Mouse (Mus musculus): ENCODE results near the gene 4930455H04Rik. TPM values are rescaled to one million over a fixed set of nuclear protein-coding genes. Genes with fewer than 3 reads are reported as not detected.

4930455H04Rik gene
- total RNA-seq, 1 experiment: not detected

DNA sequence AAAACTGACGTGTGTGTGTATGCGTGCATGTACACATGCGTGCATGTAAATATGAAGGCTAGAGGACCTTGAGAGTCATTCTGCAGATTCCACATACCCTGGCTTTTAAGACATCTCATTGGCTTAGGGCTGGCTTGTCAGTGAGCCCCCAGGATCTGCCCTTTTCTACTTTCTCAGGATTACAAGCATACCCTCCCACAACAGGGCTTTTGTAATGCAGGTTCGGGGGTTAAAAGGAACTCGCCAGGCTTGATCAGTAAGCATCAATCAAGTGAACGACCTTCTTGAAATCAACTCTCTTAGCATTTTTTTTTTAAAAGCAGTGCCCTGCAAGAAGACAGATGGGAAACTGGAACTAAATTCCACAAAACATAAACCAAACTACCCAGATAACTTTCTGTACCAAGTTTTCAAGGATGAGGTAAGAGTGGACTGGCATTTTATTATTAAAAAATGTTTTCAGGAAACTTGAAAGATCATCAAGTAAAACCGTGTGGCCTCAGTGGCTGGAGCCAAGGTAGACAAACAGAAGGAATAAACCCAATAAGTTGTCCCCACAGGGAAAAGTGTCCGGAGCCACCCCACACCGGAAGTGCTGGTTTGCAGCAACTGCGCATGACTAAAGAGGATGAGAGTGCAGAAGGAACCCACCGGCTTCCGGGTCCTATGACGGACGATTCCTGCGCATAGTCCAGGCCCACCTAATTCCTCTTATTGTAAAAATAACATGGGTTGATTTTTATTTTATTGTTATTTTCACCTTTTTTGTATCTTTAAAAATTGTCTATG lies 6.5 kb upstream of the 4930455H04Rik start:
- no peak for TF ChIP-seq CHD2 (IDR thresholded peaks at IDR 0.05; ENCODE audit: low read depth, low read length)
- no peak for TF ChIP-seq ZC3H11A (IDR thresholded peaks at IDR 0.05; ENCODE audit: borderline replicate concordance, low read depth, low read length)
- no peak for TF ChIP-seq HCFC1 (IDR thresholded peaks at IDR 0.05; ENCODE audit: borderline replicate concordance, insufficient read depth, low read length)
- no peak; the same call in 1 of the 2 replicates for TF ChIP-seq ZNF384 (IDR thresholded peaks at IDR 0.05; ENCODE audit: low read depth, low read length)
- no peak for TF ChIP-seq MAFK (IDR thresholded peaks at IDR 0.05; ENCODE audit: insufficient read depth, low read depth, low read length)
- no peak overlapping the region for H3K9ac ChIP-seq (ENCODE audit: insufficient read depth, low read depth, low read length, poor library complexity, severe bottlenecking)
- peaks cover 0 to 3% of the 10 kb centered on the region in 2 experiments; a peak in 1 of 4 replicates for H3K4me1 ChIP-seq (ENCODE audit: control insufficient read depth in 2 of 2, insufficient read depth in 2 of 2, low read length in 2 of 2, poor library complexity in 1 of 2)
- H3K4me3 ChIP-seq (ENCODE audit: insufficient read depth in 1 of 2, low read depth in 1 of 2, low read length in 2 of 2, poor library complexity in 1 of 2, severe bottlenecking in 1 of 2): no peak overlapping the region
- H3K27ac ChIP-seq (ENCODE audit: insufficient read depth, low read depth, low read length, poor library complexity, severe bottlenecking): no peak overlapping the region
- no peak for DNase-seq (ENCODE audit: low read depth, low spot score)
- H3K36me3 ChIP-seq (ENCODE audit: control insufficient read depth, insufficient read depth, low read length, poor library complexity, severe bottlenecking): no peaks in the 10 kb centered on the region
- no peaks in the 10 kb centered on the region for H3K9me3 ChIP-seq (ENCODE audit: control insufficient read depth, insufficient read depth, low read depth, low read length)
- in situ Hi-C loops (cut with MboI; ENCODE audit: low sequenced_read_pairs in 2 of 2, unreplicated experiment in 2 of 2): no loop called here

DNA sequence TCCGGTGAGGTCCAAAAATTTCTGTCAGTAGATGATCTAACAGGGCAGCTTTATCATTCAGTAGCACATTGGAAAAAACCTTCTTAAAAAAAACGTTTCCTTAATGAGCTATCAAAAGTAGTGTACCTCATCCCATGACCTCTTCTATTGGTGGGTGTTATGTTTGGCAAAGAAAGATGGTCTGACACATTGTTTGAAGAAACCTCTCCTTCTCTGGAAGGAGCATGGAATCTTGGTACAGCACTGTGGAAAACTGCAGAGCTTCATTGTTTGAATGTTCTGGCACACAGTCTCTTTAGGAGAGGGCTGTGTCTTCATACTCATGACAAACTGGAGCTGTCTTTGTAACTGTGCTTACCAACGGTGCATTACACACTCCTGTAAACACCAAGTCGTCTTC lies 4.9 kb upstream of the 4930455H04Rik start:
- no peaks in the 10 kb centered on the region for H3K9me3 ChIP-seq (ENCODE audit: control insufficient read depth, insufficient read depth, low read depth, low read length)
- DNase-seq (ENCODE audit: low read depth, low spot score): no peak
- in situ Hi-C loops (cut with MboI; ENCODE audit: low sequenced_read_pairs in 2 of 2, unreplicated experiment in 2 of 2): no loop called here
- no peak overlapping the region for H3K4me3 ChIP-seq (ENCODE audit: insufficient read depth in 1 of 2, low read depth in 1 of 2, low read length in 2 of 2, poor library complexity in 1 of 2, severe bottlenecking in 1 of 2)
- no peak overlapping the region for H3K9ac ChIP-seq (ENCODE audit: insufficient read depth, low read depth, low read length, poor library complexity, severe bottlenecking)
- no peak overlapping the region for H3K27ac ChIP-seq (ENCODE audit: insufficient read depth, low read depth, low read length, poor library complexity, severe bottlenecking)
- TF ChIP-seq HCFC1 (IDR thresholded peaks at IDR 0.05; ENCODE audit: borderline replicate concordance, insufficient read depth, low read length) (no peak), CHD2 (IDR thresholded peaks at IDR 0.05; ENCODE audit: low read depth, low read length) (no peak), ZC3H11A (IDR thresholded peaks at IDR 0.05; ENCODE audit: borderline replicate concordance, low read depth, low read length) (no peak), MAFK (IDR thresholded peaks at IDR 0.05; ENCODE audit: insufficient read depth, low read depth, low read length) (no peak), ZNF384 (IDR thresholded peaks at IDR 0.05; ENCODE audit: low read depth, low read length) (no peak)
- H3K36me3 ChIP-seq (ENCODE audit: control insufficient read depth, insufficient read depth, low read length, poor library complexity, severe bottlenecking): no peaks in the 10 kb centered on the region
- H3K4me1 ChIP-seq (ENCODE audit: control insufficient read depth in 2 of 2, insufficient read depth in 2 of 2, low read length in 2 of 2, poor library complexity in 1 of 2): peaks cover 0 to 3% of the 10 kb centered on the region in 2 experiments; a peak in 1 of 4 replicates

DNA sequence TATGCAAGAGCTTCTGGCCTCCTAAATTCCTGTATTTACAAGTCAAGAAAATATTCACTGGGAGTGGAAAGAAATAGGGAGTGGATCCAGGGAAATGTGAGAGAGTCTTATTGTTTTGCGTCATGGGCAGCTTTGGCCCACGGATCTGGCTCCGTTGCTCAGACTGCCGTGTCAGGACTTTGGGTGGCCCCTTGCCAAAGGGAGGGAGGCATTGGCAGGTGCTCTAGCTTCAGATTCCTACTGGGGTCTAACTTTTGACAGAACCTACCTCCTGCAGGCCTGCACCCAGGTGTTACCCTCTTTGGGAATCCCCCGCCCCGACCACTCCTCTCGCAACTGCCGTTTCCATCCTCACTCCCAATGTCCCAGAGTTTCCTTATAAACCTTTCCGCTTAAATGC lies 3.6 kb upstream of the 4930455H04Rik start:
- no peaks in the 10 kb centered on the region for H3K9me3 ChIP-seq (ENCODE audit: control insufficient read depth, insufficient read depth, low read depth, low read length)
- TF ChIP-seq ZC3H11A (IDR thresholded peaks at IDR 0.05; ENCODE audit: borderline replicate concordance, low read depth, low read length) (no peak), HCFC1 (IDR thresholded peaks at IDR 0.05; ENCODE audit: borderline replicate concordance, insufficient read depth, low read length) (no peak), ZNF384 (IDR thresholded peaks at IDR 0.05; ENCODE audit: low read depth, low read length) (no peak)
- H3K4me3 ChIP-seq (ENCODE audit: insufficient read depth in 1 of 2, low read depth in 1 of 2, low read length in 2 of 2, poor library complexity in 1 of 2, severe bottlenecking in 1 of 2): no peak overlapping the region
- H3K36me3 ChIP-seq (ENCODE audit: control insufficient read depth, insufficient read depth, low read length, poor library complexity, severe bottlenecking): no peaks in the 10 kb centered on the region
- peaks cover 0 to 3% of the 10 kb centered on the region in 2 experiments; a peak in 1 of 4 replicates for H3K4me1 ChIP-seq (ENCODE audit: control insufficient read depth in 2 of 2, insufficient read depth in 2 of 2, low read length in 2 of 2, poor library complexity in 1 of 2)
- H3K9ac ChIP-seq (ENCODE audit: insufficient read depth, low read depth, low read length, poor library complexity, severe bottlenecking): no peak overlapping the region
- no peak overlapping the region for H3K27ac ChIP-seq (ENCODE audit: insufficient read depth, low read depth, low read length, poor library complexity, severe bottlenecking)
- in situ Hi-C loops (cut with MboI; ENCODE audit: low sequenced_read_pairs in 2 of 2, unreplicated experiment in 2 of 2): no loop called here
- no peak for DNase-seq (ENCODE audit: low read depth, low spot score)

DNA sequence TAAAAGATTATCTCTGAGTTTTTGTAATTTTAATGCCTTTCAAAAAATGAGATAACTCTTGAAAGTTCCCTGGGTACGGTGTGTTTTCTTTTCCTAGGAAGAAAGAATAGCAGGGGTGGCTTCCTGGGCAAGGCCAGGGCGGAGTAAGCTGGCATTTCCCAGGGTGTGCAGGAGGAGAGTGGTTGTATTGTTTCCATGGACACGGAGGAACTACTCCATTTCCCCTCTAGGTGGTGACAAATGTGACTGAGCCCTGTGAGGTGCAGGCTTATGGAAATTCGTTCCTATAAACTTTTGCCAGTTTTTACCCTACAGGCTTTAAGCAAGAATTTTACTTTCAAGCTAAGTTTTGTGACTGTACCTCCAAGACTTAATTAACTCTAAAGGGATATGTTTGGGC lies 1.8 kb upstream of the 4930455H04Rik start:
- TF ChIP-seq ZC3H11A (IDR thresholded peaks at IDR 0.05; ENCODE audit: borderline replicate concordance, low read depth, low read length): no peak
- TF ChIP-seq ZNF384 (IDR thresholded peaks at IDR 0.05; ENCODE audit: low read depth, low read length): no peak
- TF ChIP-seq CHD2 (IDR thresholded peaks at IDR 0.05; ENCODE audit: low read depth, low read length): no peak
- TF ChIP-seq HCFC1 (IDR thresholded peaks at IDR 0.05; ENCODE audit: borderline replicate concordance, insufficient read depth, low read length): no peak
- TF ChIP-seq MAFK (IDR thresholded peaks at IDR 0.05; ENCODE audit: insufficient read depth, low read depth, low read length): no peak
- DNase-seq (ENCODE audit: low read depth, low spot score): no peak
- Histone ChIP-seq H3K9ac (ENCODE audit: insufficient read depth, low read depth, low read length, poor library complexity, severe bottlenecking) (no peak overlapping the region), H3K9me3 (ENCODE audit: control insufficient read depth, insufficient read depth, low read depth, low read length) (no peaks in the 10 kb centered on the region), H3K27ac (ENCODE audit: insufficient read depth, low read depth, low read length, poor library complexity, severe bottlenecking) (no peak overlapping the region), H3K4me1 (ENCODE audit: control insufficient read depth in 2 of 2, insufficient read depth in 2 of 2, low read length in 2 of 2, poor library complexity in 1 of 2) (no peaks in the 10 kb centered on the region), H3K36me3 (ENCODE audit: control insufficient read depth, insufficient read depth, low read length, poor library complexity, severe bottlenecking) (no peaks in the 10 kb centered on the region), H3K4me3 (ENCODE audit: insufficient read depth in 1 of 2, low read depth in 1 of 2, low read length in 2 of 2, poor library complexity in 1 of 2, severe bottlenecking in 1 of 2) (no peak overlapping the region)
- in situ Hi-C loops (cut with MboI; ENCODE audit: low sequenced_read_pairs in 2 of 2, unreplicated experiment in 2 of 2): no loop called here

Data from ES-E14 (cell line).